Mouse (Mus musculus) heart, adult 2 months (tissue): ENCODE data around the gene Sec14l1.

Experiments
- CTCF ChIP-seq: fragments of 200-600 bp; IDR thresholded peaks from 2 replicates; pipeline ENCODE4 v1.8.1; 2022; ENCODE audit warnings: antibody characterized with exemption, mild to moderate bottlenecking, moderate library complexity
- POLR2A ChIP-seq: fragments of 200-500 bp; IDR thresholded peaks from 2 replicates; pipeline ENCODE4 v1.6.1; 2011; ENCODE audit warnings: mild to moderate bottlenecking, low read depth, low read length, control low read depth; ENCODE audit not compliant: insufficient read depth

DNA sequence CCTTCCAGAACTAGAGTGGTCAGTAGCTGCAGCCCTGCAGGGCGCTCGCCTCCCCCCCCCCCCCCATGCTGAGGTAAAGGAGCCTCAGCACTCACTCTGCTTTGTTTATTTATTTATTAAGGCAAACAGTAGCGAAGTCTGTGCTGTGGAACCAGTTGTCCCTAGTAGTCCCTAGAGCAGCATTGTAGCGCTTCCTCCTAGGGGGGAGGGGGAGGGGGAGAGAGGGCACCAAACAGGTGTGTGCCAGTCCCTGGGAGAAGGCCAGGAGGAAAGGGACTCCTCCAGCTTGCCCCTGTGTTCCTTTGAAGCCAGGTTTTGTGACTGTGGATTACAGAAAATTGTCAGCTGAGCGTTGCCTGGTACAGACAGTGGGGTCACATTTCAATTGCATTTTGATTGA is 4.8 kb downstream of the Sec14l1 start:
- TF ChIP-seq CTCF (no peak), POLR2A (no peak)
